Mouse (Mus musculus): ENCODE results near the gene Phactr3.

Gene Phactr3

GRCm38 (mm10) chr2:178265454-178265853 lies 146.7 kb downstream of the Phactr3 start:
- no peak for DNase-seq

DNA sequence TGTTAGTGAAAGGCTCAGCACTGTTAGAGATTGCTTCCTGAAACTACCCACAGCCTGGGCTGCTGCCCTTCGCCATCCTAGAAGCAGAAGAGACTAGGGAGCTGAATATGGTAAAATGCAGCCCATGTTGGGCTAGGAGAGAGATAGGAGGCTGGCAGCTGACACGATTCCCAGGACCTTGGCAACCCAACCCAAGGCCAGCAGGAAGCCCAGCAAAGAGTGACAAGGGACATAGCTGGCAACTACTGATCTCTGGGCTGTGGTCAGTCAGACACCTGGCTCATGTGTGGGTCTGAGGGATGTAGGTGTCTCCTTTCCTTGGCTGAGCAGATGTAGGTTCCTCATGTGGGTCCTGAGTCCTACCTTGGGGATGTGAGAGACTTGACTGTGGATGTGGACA lies 152.0 kb downstream of the Phactr3 start:
- DNase-seq = no peak

- DNase-seq = no peak
These were observed 153.6 kb downstream of the Phactr3 start for GRCm38 (mm10) chr2:178272350-178272749.

DNA sequence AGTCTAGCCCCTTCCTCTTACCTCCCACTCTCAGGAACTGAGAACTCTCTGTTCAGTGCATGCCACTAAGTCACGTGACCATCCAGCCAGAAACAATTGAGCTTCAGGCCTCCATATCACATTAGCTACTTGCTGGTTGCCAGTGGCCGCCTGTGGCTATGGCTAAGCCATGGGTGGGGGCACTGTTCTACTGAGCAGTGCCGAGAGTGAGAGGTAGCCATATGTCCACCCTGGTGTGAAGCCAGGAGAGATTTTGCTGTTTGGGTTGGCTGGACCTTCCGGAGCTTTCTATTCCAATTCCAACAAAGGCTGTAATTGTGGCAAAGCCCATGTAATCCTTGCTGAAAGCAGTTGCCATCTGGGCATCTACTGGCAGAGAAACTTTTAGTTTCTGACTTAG lies 155.4 kb downstream of the Phactr3 start:
- no peak for DNase-seq

DNA sequence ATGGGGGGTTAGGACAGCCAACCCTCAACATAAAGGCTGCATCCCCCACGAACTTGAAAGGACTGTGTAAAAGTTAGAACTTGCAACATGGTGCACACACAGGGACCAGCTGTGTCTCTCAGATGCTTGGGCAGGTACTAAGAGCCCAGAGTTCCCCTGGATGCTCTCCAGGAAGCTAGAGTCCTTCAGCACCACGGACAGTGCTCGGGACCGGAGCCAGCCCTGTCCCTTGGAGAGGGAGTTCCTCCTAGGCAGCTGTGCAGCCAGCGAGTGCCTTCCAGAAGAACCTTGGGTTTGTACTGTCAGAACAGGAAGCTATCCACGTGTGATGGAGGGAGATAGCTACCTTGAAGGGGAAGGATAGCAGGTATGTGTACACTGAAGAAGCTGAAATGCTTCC lies 158.4 kb downstream of the Phactr3 start:
- DNase-seq = no peak

DNA sequence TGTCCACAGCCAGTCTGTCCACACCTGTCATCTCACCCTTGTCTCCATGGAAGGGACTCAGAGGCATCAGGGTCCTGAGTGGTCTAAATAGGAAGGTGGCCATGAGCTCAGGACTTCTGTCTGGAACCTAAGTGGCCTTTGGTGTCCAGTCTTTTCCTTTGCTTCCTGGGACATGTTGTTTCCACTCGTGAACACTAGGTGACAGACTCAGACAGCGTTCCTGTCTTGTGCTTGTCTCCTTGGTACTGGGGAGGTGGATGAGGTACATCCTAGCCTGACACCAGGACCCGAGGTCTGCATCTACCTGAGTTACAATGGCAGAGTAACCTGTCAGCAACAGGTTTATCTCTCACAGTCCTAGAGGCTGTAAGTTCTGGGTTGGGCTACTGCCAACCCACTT lies 162.4 kb downstream of the Phactr3 start:
- DNase-seq = no peak

DNA sequence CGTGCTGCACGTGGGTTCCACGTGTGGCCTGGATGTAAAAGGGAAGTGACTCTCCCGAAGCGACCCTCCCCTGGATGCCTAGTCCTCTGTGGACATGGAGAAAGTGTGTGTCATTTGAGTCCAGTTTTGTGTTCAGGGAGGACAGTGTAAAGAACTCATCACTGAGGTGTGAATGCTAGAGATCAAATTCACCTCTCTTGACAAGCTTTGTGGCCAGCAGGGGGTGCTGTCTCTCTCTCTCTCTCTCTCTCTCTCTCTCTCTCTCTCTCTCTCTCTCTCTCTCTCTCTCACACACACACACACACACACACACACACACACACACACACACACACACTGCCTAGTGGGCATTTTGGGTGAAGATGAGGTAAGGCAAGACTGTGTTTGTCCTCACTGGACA lies 168.5 kb downstream of the Phactr3 start:
- no peak for DNase-seq

- no peak for DNase-seq
These were observed 169.9 kb downstream of the Phactr3 start for GRCm38 (mm10) chr2:178288666-178289065.

DNA sequence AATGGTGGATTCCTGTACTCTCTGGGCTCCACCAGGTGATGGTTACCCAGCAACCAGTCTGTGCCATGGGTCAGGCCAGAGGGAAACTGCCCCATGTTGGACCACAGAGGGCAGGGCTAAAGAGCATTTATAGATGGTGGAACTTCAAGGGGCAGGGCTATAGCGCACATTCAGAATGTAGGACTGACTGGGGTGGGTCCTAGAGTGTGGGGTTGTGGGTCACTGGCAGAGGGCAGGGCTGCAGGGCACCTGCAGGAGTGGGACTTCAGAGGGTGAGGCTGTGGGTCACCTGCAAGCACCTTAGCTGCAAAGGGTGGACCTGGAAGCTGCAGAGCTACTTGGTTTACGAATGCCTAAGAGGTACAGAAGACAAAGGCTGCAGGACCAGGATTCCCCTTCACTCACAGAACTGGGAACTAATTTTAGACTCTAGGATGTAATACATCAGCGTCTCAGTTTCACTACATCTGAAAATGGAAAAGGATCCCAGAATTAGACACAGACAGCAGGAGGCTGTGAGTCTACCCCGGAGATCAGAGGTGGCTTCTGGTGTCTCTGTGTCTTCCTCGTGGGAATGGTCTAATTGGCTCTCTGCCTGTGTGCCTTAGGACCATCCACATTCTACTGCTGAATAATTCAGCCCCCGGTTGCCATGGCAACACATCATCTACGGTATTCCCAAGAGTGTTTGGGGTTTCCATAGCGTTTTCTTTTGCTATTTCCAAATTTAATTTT lies 184.8 kb downstream of the Phactr3 start:
- DNase-seq = no peak

GRCm38 (mm10) chr2:178304188-178304529 lies 185.4 kb downstream of the Phactr3 start:
- DNase-seq = no peak

- no peak for DNase-seq
These were observed 185.9 kb downstream of the Phactr3 start for GRCm38 (mm10) chr2:178304669-178305068.

GRCm38 (mm10) chr2:178313539-178313938 lies 194.8 kb downstream of the Phactr3 start:
- DNase-seq = no peak

- DNase-seq = no peak
These were observed 197.5 kb downstream of the Phactr3 start for GRCm38 (mm10) chr2:178316281-178316680.

- DNase-seq = no peak
These were observed 201.0 kb downstream of the Phactr3 start for GRCm38 (mm10) chr2:178319766-178320165.

DNA sequence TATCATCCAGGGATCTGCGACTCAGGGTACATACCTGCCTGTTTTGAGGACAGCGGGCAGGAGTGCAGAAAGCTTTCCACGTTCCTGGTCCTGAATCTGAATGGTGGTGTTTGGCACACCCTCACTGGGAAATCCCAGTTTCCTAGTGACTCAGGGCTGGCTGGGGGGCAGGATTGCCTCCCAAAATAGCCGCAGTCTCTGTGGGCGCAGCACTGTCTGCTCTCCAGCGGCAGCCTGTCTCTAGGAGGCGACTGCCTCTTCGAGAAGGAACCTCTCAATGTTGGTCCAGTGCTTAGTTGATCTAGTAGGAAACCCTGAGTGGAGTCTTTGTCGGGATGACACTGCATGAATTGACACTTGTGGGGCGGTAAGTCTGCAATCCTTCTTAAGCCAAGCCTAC lies 202.5 kb downstream of the Phactr3 start:
- DNase-seq = no peak

DNA sequence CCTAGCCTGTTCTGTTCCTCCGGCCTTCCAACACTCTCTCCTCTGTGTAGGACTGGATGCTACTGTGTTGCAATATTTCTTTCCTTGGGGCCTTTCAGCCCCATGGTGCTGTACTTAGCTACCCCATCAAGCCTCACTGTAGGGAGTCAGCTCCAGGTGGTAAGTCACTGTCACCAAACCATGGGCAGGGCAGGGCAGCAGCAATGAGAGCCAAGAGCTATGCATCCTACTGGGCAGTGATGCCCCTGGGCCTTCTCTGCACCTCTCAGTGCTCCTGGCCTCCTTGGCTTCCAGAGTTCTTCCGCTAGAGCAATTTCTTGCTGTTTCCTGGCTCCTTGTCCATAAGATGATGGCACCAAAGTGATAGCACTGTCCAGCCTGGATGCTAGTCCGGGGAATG lies 205.6 kb downstream of the Phactr3 start:
- no peak for DNase-seq

DNA sequence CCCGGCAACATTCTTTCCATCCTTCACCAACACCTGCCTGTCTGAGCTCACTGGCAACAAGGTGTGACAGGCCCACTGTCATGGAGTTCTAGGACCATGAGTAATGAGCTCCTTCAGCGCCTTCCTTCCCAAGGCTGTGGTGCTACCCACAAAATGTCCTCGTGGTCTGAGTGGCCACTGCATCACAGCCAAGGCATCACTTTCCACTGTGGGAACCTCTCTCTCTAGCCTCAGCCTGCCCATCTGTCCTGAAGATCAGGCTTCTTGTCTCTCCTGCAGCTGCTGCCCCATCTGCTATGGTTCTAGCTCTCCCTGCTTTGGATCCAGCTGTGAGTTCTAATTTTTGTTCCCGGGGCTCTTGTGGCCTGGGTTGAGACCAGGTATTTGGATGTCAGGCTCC lies 206.0 kb downstream of the Phactr3 start:
- no peak for DNase-seq

- no peak for DNase-seq
These were observed 207.3 kb downstream of the Phactr3 start for GRCm38 (mm10) chr2:178326067-178326466.

GRCm38 (mm10) chr2:178326750-178327465 lies 208.1 kb downstream of the Phactr3 start:
- no peak for DNase-seq

DNA sequence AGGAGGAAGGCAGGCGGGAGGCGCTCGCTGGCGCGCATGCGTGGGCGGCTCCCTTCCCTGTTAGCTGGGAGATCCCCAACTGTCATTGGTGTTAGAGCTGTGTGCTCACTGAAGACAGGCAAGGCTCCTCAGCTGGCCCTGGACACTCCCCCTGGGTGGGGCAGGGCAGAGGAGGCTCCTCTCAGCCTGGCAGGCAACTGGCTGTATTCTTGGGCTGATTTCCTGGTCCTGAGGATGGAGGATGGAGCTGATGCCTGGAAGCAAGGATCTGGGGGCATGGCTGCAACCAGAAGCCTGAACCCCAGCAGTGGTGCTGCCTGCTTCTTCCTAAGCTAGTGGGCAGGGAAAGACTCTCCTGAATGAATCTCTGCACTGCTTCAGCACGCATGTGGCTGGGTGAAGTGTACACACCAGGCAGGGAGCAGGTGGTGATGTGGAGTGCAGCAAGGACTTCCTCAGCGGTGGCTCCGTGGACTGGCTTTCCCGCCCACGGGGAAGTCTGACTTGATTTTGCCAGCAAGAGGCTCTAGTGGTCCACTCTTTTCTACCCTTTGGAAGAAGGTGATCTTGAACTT lies 208.8 kb downstream of the Phactr3 start:
- no peak for DNase-seq

GRCm38 (mm10) chr2:178329551-178329950 lies 210.8 kb downstream of the Phactr3 start:
- DNase-seq = no peak

GRCm38 (mm10) chr2:178329986-178330385 lies 211.2 kb downstream of the Phactr3 start:
- no peak for DNase-seq

- no peak for DNase-seq
These were observed 219.1 kb downstream of the Phactr3 start for GRCm38 (mm10) chr2:178337878-178338277.

- DNase-seq = no peak
These were observed 220.3 kb downstream of the Phactr3 start for GRCm38 (mm10) chr2:178339044-178339443.

All from thymus, postnatal 25 days (tissue).